Mouse (Mus musculus) MEL (cell line): Measurements from ENCODE around the gene Epc2. TPM values are rescaled to one million over a fixed set of nuclear protein-coding genes. Genes with fewer than 3 reads are reported as not detected.

Experiments
- DNase-seq: peaks from one replicate; pipeline ENCODE4 v3.0.0; 2011; ENCODE audit warnings: low read depth, low spot score
- H3K27ac ChIP-seq: 2 replicates; pipeline ENCODE4 v1.5.1; 2012; ENCODE audit warnings: low read depth, mild to moderate bottlenecking, control low read depth, low read length, moderate library complexity; ENCODE audit not compliant: control insufficient read depth
- H3K27me3 ChIP-seq, 2 experiments: fragments of 150-350 bp in 1 of 2; sonication (generic) in 1 of 2; 2 replicates each; pipeline ENCODE4 v1.6.1; 2012; ENCODE audit warnings: low read length in 2 of 2, mild to moderate bottlenecking in 2 of 2, improper control_type of control experiment in 1 of 2, moderate library complexity in 1 of 2; ENCODE audit not compliant: insufficient read depth in 2 of 2, control insufficient read depth in 1 of 2
- H3K36me3 ChIP-seq, 2 experiments: 2 replicates each; pipeline ENCODE4 v1.6.1; 2012 to 2014; ENCODE audit warnings: low read length in 2 of 2, improper control_type of control experiment in 1 of 2, inconsistent platforms in 1 of 2, mild to moderate bottlenecking in 1 of 2; ENCODE audit not compliant: insufficient read depth in 2 of 2, control insufficient read depth in 1 of 2
- H3K4me1 ChIP-seq, 2 experiments: fragments of 150-350 bp in 1 of 2; sonication (generic) in 1 of 2; 2 replicates each; pipeline ENCODE4 v1.6.1; 2012; ENCODE audit warnings: low read length in 2 of 2, improper control_type of control experiment in 1 of 2, mild to moderate bottlenecking in 1 of 2; ENCODE audit not compliant: insufficient read depth in 2 of 2, control insufficient read depth in 1 of 2
- H3K4me3 ChIP-seq, 2 experiments: fragments of 150-350 bp in 1 of 2; sonication (generic) in 1 of 2; 2 replicates each; pipeline ENCODE4 v1.5.1; 2012; ENCODE audit warnings: low read depth in 2 of 2, low read length in 2 of 2, mild to moderate bottlenecking in 2 of 2, moderate library complexity in 2 of 2, control low read depth in 1 of 2, improper control_type of control experiment in 1 of 2; ENCODE audit not compliant: control insufficient read depth in 1 of 2, insufficient read depth in 1 of 2
- H3K79me2 ChIP-seq: 2 replicates; pipeline ENCODE4 v1.6.1; 2012; ENCODE audit warnings: mild to moderate bottlenecking, low read length, moderate library complexity; ENCODE audit not compliant: control insufficient read depth, poor library complexity, insufficient read depth
- H3K9ac ChIP-seq: 2 replicates; pipeline ENCODE4 v1.6.1; 2012; ENCODE audit warnings: low read depth, mild to moderate bottlenecking, control low read depth, low read length, moderate library complexity; ENCODE audit not compliant: control insufficient read depth, poor library complexity, severe bottlenecking
- H3K9me3 ChIP-seq: fragments of 150-350 bp; sonication (generic); replicated peaks from 2 replicates; pipeline ENCODE4 v1.6.1; 2012; ENCODE audit warnings: mild to moderate bottlenecking, low read length, improper control_type of control experiment, moderate library complexity; ENCODE audit not compliant: insufficient read depth
- CTCF ChIP-seq, 3 experiments: IDR thresholded peaks in 2 of 3; conservative IDR thresholded peaks in 1 of 3; 2 replicates each; pipeline ENCODE4 v1.5.1; 2011 to 2012; ENCODE audit warnings: low read length in 3 of 3, low read depth in 2 of 3, mild to moderate bottlenecking in 2 of 3, improper control_type of control experiment in 1 of 3, inconsistent platforms in 1 of 3, mixed read lengths in 1 of 3, moderate library complexity in 1 of 3; ENCODE audit not compliant: control insufficient read depth in 1 of 3, insufficient read depth in 1 of 3, poor library complexity in 1 of 3, severe bottlenecking in 1 of 3
- E2F4 ChIP-seq: IDR thresholded peaks from 2 replicates; pipeline ENCODE4 v1.6.1; 2011; ENCODE audit warnings: low read depth, low read length, improper control_type of control experiment, borderline replicate concordance
- ELF1 ChIP-seq: IDR thresholded peaks from 2 replicates; pipeline ENCODE4 v1.6.1; 2014; ENCODE audit warnings: low read depth, mild to moderate bottlenecking, inconsistent platforms, low read length, improper control_type of control experiment, moderate library complexity
- EP300 ChIP-seq, 2 experiments: IDR thresholded peaks; 2 replicates each; pipeline ENCODE4 v1.6.1; 2011; ENCODE audit warnings: improper control_type of control experiment in 2 of 2, low read length in 2 of 2, low read depth in 1 of 2, mild to moderate bottlenecking in 1 of 2
- GABPA ChIP-seq: IDR thresholded peaks from 2 replicates; pipeline ENCODE4 v1.6.1; 2012; ENCODE audit warnings: low read depth, mild to moderate bottlenecking, inconsistent platforms, low read length, improper control_type of control experiment, moderate library complexity
- GATA1 ChIP-seq: IDR thresholded peaks from 2 replicates; pipeline ENCODE4 v1.6.1; 2011; ENCODE audit warnings: low read depth, low read length, improper control_type of control experiment
- HCFC1 ChIP-seq: IDR thresholded peaks from 2 replicates; pipeline ENCODE4 v1.6.1; 2012; ENCODE audit warnings: low read depth, mild to moderate bottlenecking, inconsistent platforms, low read length, improper control_type of control experiment, moderate library complexity
- JUND ChIP-seq: IDR thresholded peaks from 2 replicates; pipeline ENCODE4 v1.6.1; 2011; ENCODE audit warnings: low read depth, mild to moderate bottlenecking, improper control_type of control experiment, low read length
- MEF2A ChIP-seq: IDR thresholded peaks from 2 replicates; pipeline ENCODE4 v1.6.1; 2014; ENCODE audit warnings: low read depth, mild to moderate bottlenecking, inconsistent platforms, low read length, improper control_type of control experiment; ENCODE audit not compliant: poor library complexity, insufficient replicate concordance, severe bottlenecking; ENCODE audit errors: extremely low read depth
- MYB ChIP-seq: IDR thresholded peaks from 2 replicates; pipeline ENCODE4 v1.6.1; 2011; ENCODE audit warnings: mild to moderate bottlenecking, low read depth, low read length, improper control_type of control experiment
- MYC ChIP-seq: IDR thresholded peaks from 2 replicates; pipeline ENCODE4 v1.6.1; 2011; ENCODE audit warnings: low read depth, mild to moderate bottlenecking, low read length, improper control_type of control experiment, moderate library complexity
- NELFE ChIP-seq: IDR thresholded peaks from 2 replicates; pipeline ENCODE4 v1.6.1; 2011; ENCODE audit warnings: low read depth, low read length, improper control_type of control experiment
- NRF1 ChIP-seq: IDR thresholded peaks from 2 replicates; pipeline ENCODE4 v1.6.1; 2014; ENCODE audit warnings: low read depth, mild to moderate bottlenecking, inconsistent platforms, low read length, improper control_type of control experiment, moderate library complexity; ENCODE audit not compliant: poor library complexity, insufficient read depth, severe bottlenecking
- POLR2AphosphoS2 ChIP-seq: IDR thresholded peaks from 2 replicates; pipeline ENCODE4 v1.6.1; 2011; ENCODE audit warnings: low read length, improper control_type of control experiment
- RAD21 ChIP-seq: IDR thresholded peaks from 2 replicates; pipeline ENCODE4 v1.6.1; 2011; ENCODE audit warnings: mild to moderate bottlenecking, low read depth, low read length, improper control_type of control experiment
- RCOR1 ChIP-seq: IDR thresholded peaks from 2 replicates; pipeline ENCODE4 v1.6.1; 2012; ENCODE audit warnings: low read depth, mild to moderate bottlenecking, inconsistent platforms, low read length, improper control_type of control experiment
- TAL1 ChIP-seq: IDR thresholded peaks from 2 replicates; pipeline ENCODE4 v1.6.1; 2012; ENCODE audit warnings: mild to moderate bottlenecking, inconsistent platforms, low read length, moderate library complexity, mixed read lengths
- TBP ChIP-seq: IDR thresholded peaks from 2 replicates; pipeline ENCODE4 v1.8.0; 2011; ENCODE audit warnings: low read depth, low read length, improper control_type of control experiment
- TCF12 ChIP-seq: IDR thresholded peaks from 2 replicates; pipeline ENCODE4 v1.6.1; 2014; ENCODE audit warnings: low read depth, mild to moderate bottlenecking, inconsistent platforms, low read length, improper control_type of control experiment, moderate library complexity
- UBTF ChIP-seq: IDR thresholded peaks from 2 replicates; pipeline ENCODE4 v1.6.1; 2012; ENCODE audit warnings: low read depth, mild to moderate bottlenecking, inconsistent platforms, low read length, improper control_type of control experiment, moderate library complexity, borderline replicate concordance; ENCODE audit not compliant: insufficient read depth
- USF2 ChIP-seq, 2 experiments: IDR thresholded peaks; 2 replicates each; pipeline ENCODE4 v1.6.1; 2011 to 2012; ENCODE audit warnings: improper control_type of control experiment in 2 of 2, low read length in 2 of 2, borderline replicate concordance in 1 of 2, inconsistent platforms in 1 of 2, low read depth in 1 of 2, mild to moderate bottlenecking in 1 of 2; ENCODE audit not compliant: insufficient read depth in 1 of 2
- ZC3H11A ChIP-seq: IDR thresholded peaks from 2 replicates; pipeline ENCODE4 v1.6.1; 2012; ENCODE audit warnings: low read depth, mild to moderate bottlenecking, inconsistent platforms, low read length, improper control_type of control experiment
- ZKSCAN1 ChIP-seq: IDR thresholded peaks from 2 replicates; pipeline ENCODE4 v1.6.1; 2012; ENCODE audit warnings: low read depth, mild to moderate bottlenecking, inconsistent platforms, low read length, improper control_type of control experiment, moderate library complexity
- polyA plus RNA-seq, 2 experiments: library from polyadenylated mRNA; stranded (reverse) in 1 of 2; unstranded in 1 of 2; fragments of >175 nt in 1 of 2; fragments of >200 nt in 1 of 2; gene quantifications; 2 replicates each; pipeline versions ENCODE4 v1.2.1 to v1.2.4; 2012; ENCODE audit warnings: low replicate concordance in 2 of 2, low read depth in 1 of 2; ENCODE audit not compliant: insufficient read length in 2 of 2, insufficient read depth in 1 of 2, missing spikeins in 1 of 2
- total RNA-seq: library from RNA; depleted of rRNA; stranded (reverse); fragments of 300-350 nt; gene quantifications from 2 replicates; pipeline ENCODE4 v1.2.3, GENCODE M21; 2012

The Epc2 gene
- total and polyA plus RNA-seq, 3 experiments = 14.3 to 15.4 TPM; not detected in 1

DNA sequence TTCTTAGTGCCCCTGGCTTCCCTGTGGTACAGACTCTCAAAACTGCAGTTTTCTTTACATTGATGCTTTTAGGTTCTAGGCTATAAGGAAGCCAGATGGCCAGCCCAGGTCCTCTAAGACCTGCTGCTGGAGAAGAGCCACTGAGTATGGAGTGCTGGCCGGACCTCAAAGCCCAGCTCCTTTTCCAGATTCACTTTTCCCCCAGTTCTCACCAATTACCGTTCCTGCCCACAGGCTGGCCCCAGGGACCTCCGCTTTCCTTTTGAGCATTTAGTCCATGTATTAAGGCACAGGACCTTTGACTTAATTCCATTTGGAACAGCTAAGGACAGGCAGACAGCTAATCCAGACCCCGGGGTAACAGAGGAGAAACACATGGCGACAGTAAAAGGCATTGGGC lies 139.2 kb downstream of the Epc2 start:
- Histone ChIP-seq H3K27me3 (no peaks in the 10 kb centered on the region; a peak in 1 of 4 replicates), H3K27ac (no peak overlapping the region), H3K9me3 (no peaks in the 10 kb centered on the region), H3K9ac (no peak overlapping the region), H3K4me3 (no peak overlapping the region), H3K4me1 (no peaks in the 10 kb centered on the region), H3K79me2 (no peaks in the 10 kb centered on the region), H3K36me3 (no peaks in the 10 kb centered on the region)
- DNase-seq = no peak
- TF ChIP-seq ZC3H11A (no peak), GABPA (no peak), EP300 (IDR thresholded peaks at IDR 0.05; ENCODE audit: low read depth in 1 of 2, low read length in 2 of 2) (no peak), RCOR1 (no peak), RAD21 (no peak), HCFC1 (no peak), USF2 (IDR thresholded peaks at IDR 0.05; ENCODE audit: borderline replicate concordance in 1 of 2, insufficient read depth in 1 of 2, low read depth in 1 of 2, low read length in 2 of 2) (no peak), CTCF (IDR thresholded peaks at IDR 0.05 in 2 of 3, conservative IDR thresholded peaks at IDR 0.05 in 1 of 3; ENCODE audit: control insufficient read depth in 1 of 3, insufficient read depth in 1 of 3, low read depth in 2 of 3, low read length in 3 of 3, poor library complexity in 1 of 3, severe bottlenecking in 1 of 3) (no peak), MYC (no peak), GATA1 (no peak), MEF2A (no peak), MYB (no peak), ELF1 (no peak), POLR2AphosphoS2 (no peak), UBTF (no peak), NELFE (no peak), E2F4 (no peak), TBP (no peak)

DNA sequence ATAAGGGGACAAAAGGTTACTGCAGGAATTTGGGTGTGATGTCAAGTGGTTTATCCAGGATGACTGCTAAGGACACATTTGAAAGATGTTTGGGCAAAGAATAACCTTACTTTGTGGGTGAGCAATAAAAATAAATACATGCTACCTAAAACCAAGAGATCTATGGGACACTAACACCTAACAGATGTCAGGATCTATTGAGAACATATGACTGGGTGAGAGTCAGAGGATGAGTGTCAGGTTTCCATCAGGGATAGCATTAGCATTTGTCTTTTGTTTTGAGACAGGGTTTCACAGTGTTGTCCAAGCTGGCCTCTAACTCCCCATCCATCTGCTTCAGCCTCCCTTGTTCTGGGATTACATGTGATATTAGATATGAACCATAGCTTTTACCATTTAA lies 141.6 kb downstream of the Epc2 start:
- TF ChIP-seq TCF12 = no peak
- TF ChIP-seq JUND = no peak
- no peak for TF ChIP-seq TAL1
- TF ChIP-seq TBP = no peak
- TF ChIP-seq NRF1 = no peak
- no peak for TF ChIP-seq ZKSCAN1
- no peak for TF ChIP-seq RAD21
- no peak for TF ChIP-seq NELFE
- no peaks in the 10 kb centered on the region for H3K9me3 ChIP-seq
- no peaks in the 10 kb centered on the region for H3K36me3 ChIP-seq
- H3K27ac ChIP-seq = no peak overlapping the region
- no peaks in the 10 kb centered on the region; a peak in 2 of 4 replicates for H3K27me3 ChIP-seq
- no peak for DNase-seq
- no peak overlapping the region for H3K9ac ChIP-seq
- no peaks in the 10 kb centered on the region for H3K79me2 ChIP-seq
- no peak overlapping the region for H3K4me3 ChIP-seq
- no peaks in the 10 kb centered on the region for H3K4me1 ChIP-seq
